ENCODE assay signal across 8 mouse cellular contexts in genomic region chr10:95475923-95476322, GRCm38 (mm10). TPM values are rescaled to one million over a fixed set of nuclear protein-coding genes. Genes with fewer than 3 reads are reported as not detected.
A peak's percentile ranks its signal among the peaks of the same experiment; 100 is the strongest.
DNase-seq lines count a peak whose midpoint lies in the region; ATAC-seq and TF ChIP-seq lines count a peak whose summit lies in the region.

No protein-coding gene starts in this region.

- peak; percentile 90 for ATAC-seq in forebrain, postnatal 0 days
- ATAC-seq in hindbrain, postnatal 0 days = peak; percentile 79; the same call in 1 of the 2 replicates

- WGBS in forebrain, postnatal 0 days = 11% methylated on average over 10 of the region's 10 CpGs
- 11% methylated on average over 10 of the region's 10 CpGs for WGBS in hindbrain, postnatal 0 days
- WGBS in midbrain, embryonic 10.5 days = 21% methylated on average over 10 of the region's 10 CpGs

- DNase-seq in R1 (ENCODE audit: low read depth, low spot score) = peak; percentile 86
- DNase-seq in cerebellum, adult 11-12 months = peak; percentile 49
- DNase-seq in forebrain, postnatal 0 days = peak; percentile 94
- DNase-seq in hindbrain, postnatal 0 days (ENCODE audit: low spot score) = peak; percentile 94
- DNase-seq in left cerebral cortex, adult 18-20 months (ENCODE audit: low spot score in 2 of 2) = peak; percentile 87 to 94
- peak; percentile 79 for DNase-seq in midbrain, embryonic 10.5 days (ENCODE audit: low spot score)
- peak; percentile 75 for DNase-seq in right cerebral cortex, postnatal 25 days
- peak; percentile 72 to 82 for DNase-seq in urinary bladder, postnatal 36 days (ENCODE audit: low spot score in 2 of 2)

- no peaks in the 10 kb centered on the region for H3K27me3 ChIP-seq in forebrain, postnatal 0 days (ENCODE audit: insufficient read depth, low read length)
- no peaks in the 10 kb centered on the region for H3K27me3 ChIP-seq in hindbrain, postnatal 0 days (ENCODE audit: insufficient read depth, low read length)
- H3K27me3 ChIP-seq in midbrain, embryonic 10.5 days (ENCODE audit: low read depth, poor library complexity, severe bottlenecking) = no peaks in the 10 kb centered on the region

- H3K4me2 ChIP-seq in forebrain, postnatal 0 days (ENCODE audit: low read depth) = no peak overlapping the region
- no peak overlapping the region for H3K4me2 ChIP-seq in hindbrain, postnatal 0 days (ENCODE audit: low read depth, low read length)

- H3K27ac ChIP-seq in forebrain, postnatal 0 days (ENCODE audit: low read depth, low read length) = no peak overlapping the region
- H3K27ac ChIP-seq in hindbrain, postnatal 0 days = no peak overlapping the region
- no peak overlapping the region for H3K27ac ChIP-seq in midbrain, embryonic 10.5 days (replicated peaks)

- H3K9ac ChIP-seq in forebrain, postnatal 0 days = no peak overlapping the region
- no peak overlapping the region for H3K9ac ChIP-seq in hindbrain, postnatal 0 days (replicated peaks; ENCODE audit: low read length)

- H3K36me3 ChIP-seq in forebrain, postnatal 0 days (ENCODE audit: insufficient read depth) = peaks cover 4% of the 10 kb centered on the region
- H3K36me3 ChIP-seq in hindbrain, postnatal 0 days (ENCODE audit: insufficient read depth, low read length) = no peaks in the 10 kb centered on the region
- H3K36me3 ChIP-seq in midbrain, embryonic 10.5 days = peaks cover 14% of the 10 kb centered on the region

- H3K4me3 ChIP-seq in forebrain, postnatal 0 days (ENCODE audit: low read depth, low read length) = no peak overlapping the region
- H3K4me3 ChIP-seq in hindbrain, postnatal 0 days (ENCODE audit: low read length) = no peak overlapping the region
- no peak overlapping the region for H3K4me3 ChIP-seq in midbrain, embryonic 10.5 days

- peak; percentile 98 for TF ChIP-seq CTCF in forebrain, postnatal 0 days (IDR thresholded peaks at IDR 0.05; ENCODE audit: low read depth)
- peak; percentile 97 for TF ChIP-seq CTCF in hindbrain, postnatal 0 days (IDR thresholded peaks at IDR 0.05; ENCODE audit: low read depth)

- no peaks in the 10 kb centered on the region for H3K9me3 ChIP-seq in forebrain, postnatal 0 days (ENCODE audit: low read length)
- no peaks in the 10 kb centered on the region for H3K9me3 ChIP-seq in hindbrain, postnatal 0 days (ENCODE audit: low read length)
- no peaks in the 10 kb centered on the region for H3K9me3 ChIP-seq in midbrain, embryonic 10.5 days (replicated peaks)

- H3K4me1 ChIP-seq in forebrain, postnatal 0 days (ENCODE audit: insufficient read depth) = no peaks in the 10 kb centered on the region
- no peaks in the 10 kb centered on the region for H3K4me1 ChIP-seq in hindbrain, postnatal 0 days (ENCODE audit: insufficient read depth, low read length)
- no peaks in the 10 kb centered on the region for H3K4me1 ChIP-seq in midbrain, embryonic 10.5 days

RNA-seq across cellular contexts. Expression of gene Mrpl42, which starts 25.8 kb away (rescaled TPM):
- 84.9 and 88.8 TPM in 2 replicates for total RNA-seq in forebrain, postnatal 0 days (2014; rRNA removed)
- polyA plus RNA-seq in forebrain, postnatal 0 days (2015; fragmentation: Nextera tagmentation; extraction: Ambion mirVana) = 249 and 300 TPM in 2 replicates
- total RNA-seq in hindbrain, postnatal 0 days (2014; rRNA removed) = 126 and 146 TPM in 2 replicates
- 277 and 289 TPM in 2 replicates for polyA plus RNA-seq in hindbrain, postnatal 0 days (2015; fragmentation: Nextera tagmentation; extraction: Ambion mirVana)
- total RNA-seq in left cerebral cortex, adult 18-20 months (2021) = 10 to 100 TPM; 75.6 to 79.6 TPM
- 380 and 398 TPM in 2 replicates for polyA plus RNA-seq in midbrain, embryonic 10.5 days (2016; fragmentation: Nextera tagmentation; extraction: Ambion mirVana)

RNA-seq across cellular contexts. Expression of gene Ube2n, which starts 39.0 kb away (rescaled TPM):
- 222 and 275 TPM in 2 replicates for total RNA-seq in forebrain, postnatal 0 days (2014; rRNA removed)
- 333 and 334 TPM in 2 replicates for polyA plus RNA-seq in forebrain, postnatal 0 days (2015; fragmentation: Nextera tagmentation; extraction: Ambion mirVana)
- 203 and 208 TPM in 2 replicates for total RNA-seq in hindbrain, postnatal 0 days (2014; rRNA removed)
- polyA plus RNA-seq in hindbrain, postnatal 0 days (2015; fragmentation: Nextera tagmentation; extraction: Ambion mirVana) = 315 and 333 TPM in 2 replicates
- 100 to 1,000 TPM; 199 to 202 TPM for total RNA-seq in left cerebral cortex, adult 18-20 months (2021)
- polyA plus RNA-seq in midbrain, embryonic 10.5 days (2016; fragmentation: Nextera tagmentation; extraction: Ambion mirVana) = 478 and 483 TPM in 2 replicates

RNA-seq across cellular contexts. Expression of gene Socs2, which starts 58.9 kb away (rescaled TPM):
- total RNA-seq in forebrain, postnatal 0 days (2014; rRNA removed) = 80.7 and 93.0 TPM in 2 replicates
- 136 and 154 TPM in 2 replicates for polyA plus RNA-seq in forebrain, postnatal 0 days (2015; fragmentation: Nextera tagmentation; extraction: Ambion mirVana)
- total RNA-seq in hindbrain, postnatal 0 days (2014; rRNA removed) = 51.7 and 57.0 TPM in 2 replicates
- 112 and 122 TPM in 2 replicates for polyA plus RNA-seq in hindbrain, postnatal 0 days (2015; fragmentation: Nextera tagmentation; extraction: Ambion mirVana)
- 10 to 100 TPM; 26.9 to 31.7 TPM for total RNA-seq in left cerebral cortex, adult 18-20 months (2021)
- polyA plus RNA-seq in midbrain, embryonic 10.5 days (2016; fragmentation: Nextera tagmentation; extraction: Ambion mirVana) = 27.9 and 30.4 TPM in 2 replicates
